Mouse (Mus musculus) ES-E14 (cell line): Measurements from ENCODE around the gene Bcam.

ENCODE experiments used
- HCFC1 ChIP-seq: IDR thresholded peaks from 2 replicates; pipeline ENCODE4 v1.6.1; 2012; ENCODE audit warnings: low read length, inconsistent platforms, borderline replicate concordance; ENCODE audit not compliant: insufficient read depth
- ZC3H11A ChIP-seq: IDR thresholded peaks from 2 replicates; pipeline ENCODE4 v1.6.1; 2012; ENCODE audit warnings: low read depth, mild to moderate bottlenecking, inconsistent platforms, low read length, borderline replicate concordance
- ZNF384 ChIP-seq: IDR thresholded peaks from 2 replicates; pipeline ENCODE4 v1.6.1; 2012; ENCODE audit warnings: low read depth, low read length, inconsistent platforms

- no peak for TF ChIP-seq HCFC1
- no peak for TF ChIP-seq ZNF384
- TF ChIP-seq ZC3H11A: no peak
These were observed 57.2 kb downstream of the Bcam start for GRCm38 (mm10) chr7:19713598-19713997.
